Mouse (Mus musculus): Measurements from ENCODE around the gene Slc35b2. TPM values are rescaled to one million over a fixed set of nuclear protein-coding genes. Genes with fewer than 3 reads are reported as not detected.

The Slc35b2 gene
- polyA plus RNA-seq, 1 experiment from 2014 or later = 72.2 TPM

DNA sequence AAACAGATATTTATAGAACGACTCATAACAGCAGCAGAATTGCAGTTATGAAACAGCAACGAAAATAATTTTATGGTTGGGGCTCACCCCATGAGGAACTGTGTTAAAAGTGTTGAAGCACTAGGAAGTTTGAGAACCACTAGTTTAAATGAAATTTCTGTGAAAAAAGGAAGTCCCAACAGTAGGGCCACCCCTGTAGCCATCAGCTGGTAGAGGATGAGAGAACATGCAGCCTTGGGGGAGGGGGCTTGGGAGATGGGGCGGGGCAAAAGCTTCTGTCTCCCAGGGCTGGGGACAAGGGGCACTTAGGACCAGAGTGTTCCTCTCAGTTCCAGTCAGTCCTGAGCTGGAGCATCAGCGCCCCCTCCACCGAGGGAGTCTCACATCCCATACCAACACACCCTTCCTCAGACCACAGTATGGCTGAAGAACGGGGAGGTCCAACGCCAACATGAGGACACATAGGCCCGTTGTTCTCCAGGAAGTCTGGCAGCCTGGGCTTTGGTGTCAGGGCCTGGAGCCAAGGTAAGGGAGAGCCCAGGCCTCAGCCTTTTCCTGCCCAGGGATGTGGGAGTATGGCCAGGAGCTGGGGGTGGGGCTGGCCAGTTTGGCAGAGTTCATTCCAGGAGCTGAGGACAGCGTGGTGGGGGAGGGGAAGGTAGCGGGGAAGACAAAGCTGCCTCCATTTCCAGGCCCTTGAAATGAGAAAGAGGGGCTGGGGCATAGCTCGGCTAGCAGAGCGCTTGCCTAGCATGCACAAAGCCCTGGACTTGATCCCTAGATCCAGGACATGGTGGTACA is 20.6 kb downstream of the Slc35b2 start:
- H3K9ac ChIP-seq (replicated peaks; ENCODE audit: low read depth, low read length) = no peak overlapping the region
- no peaks in the 10 kb centered on the region for H3K36me3 ChIP-seq (ENCODE audit: control insufficient read depth, insufficient read depth, low read length)
- no peak overlapping the region for H3K4me2 ChIP-seq (ENCODE audit: low read depth, low read length)

DNA sequence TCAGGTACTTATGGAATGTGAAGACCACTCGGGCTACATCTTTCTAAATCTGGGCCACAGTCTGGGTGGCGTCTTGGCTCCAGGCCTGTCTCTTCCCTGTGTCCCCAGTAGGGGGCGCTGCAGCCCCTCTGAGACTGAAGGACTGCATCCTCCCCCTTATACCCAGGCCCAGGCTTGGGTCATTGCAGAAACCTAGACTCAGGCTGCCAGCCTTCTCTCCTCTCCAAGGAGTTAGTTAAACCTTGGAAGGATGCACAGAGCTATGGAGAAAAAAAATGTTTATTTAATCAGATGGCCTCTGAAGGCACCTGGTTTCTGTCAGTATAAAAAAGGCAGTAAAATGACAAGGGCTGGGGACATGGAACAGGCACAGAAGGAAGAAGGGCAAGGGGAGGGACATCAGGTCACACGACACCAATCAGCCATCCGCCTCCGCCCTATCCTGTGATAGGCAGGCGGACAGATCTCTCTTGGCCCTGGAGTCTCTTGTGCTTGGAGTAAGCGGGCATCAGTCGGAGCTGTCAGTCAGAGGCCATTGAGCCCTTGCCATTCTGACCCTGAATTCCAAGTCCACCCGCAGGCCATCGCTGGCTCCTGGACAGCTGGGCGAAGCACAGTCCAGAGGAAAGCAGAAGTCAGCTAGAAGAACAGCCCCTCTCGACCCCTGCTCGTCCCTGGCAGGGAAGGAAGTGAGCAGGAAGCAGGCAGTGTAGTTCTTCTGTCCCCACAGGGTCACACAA is 21.4 kb downstream of the Slc35b2 start:
- Histone ChIP-seq H3K27me3 (ENCODE audit: control insufficient read depth, insufficient read depth, low read length) (no peaks in the 10 kb centered on the region), H3K4me2 (ENCODE audit: low read depth, low read length) (no peak overlapping the region), H3K9ac (replicated peaks; ENCODE audit: low read depth, low read length) (no peak overlapping the region), H3K4me3 (ENCODE audit: low read depth, low read length) (no peak overlapping the region), H3K9me3 (ENCODE audit: control insufficient read depth, low read length) (no peaks in the 10 kb centered on the region), H3K36me3 (ENCODE audit: control insufficient read depth, insufficient read depth, low read length) (no peaks in the 10 kb centered on the region), H3K27ac (ENCODE audit: low read depth, low read length) (peak overlapping the region; percentile 45; the same call in 1 of the 2 replicates), H3K4me1 (ENCODE audit: control insufficient read depth, insufficient read depth, low read length) (0 out of 2 replicates have a peak, but pooled peaks cover 3% of the 10 kb centered on the region)
- whole genome bisulfite sequencing = 28% methylated on average over 14 of the region's 14 CpGs
- peak; percentile 35 for ATAC-seq (ENCODE audit: low read depth)

More for the DNA sequence above, 20.6 kb downstream of the Slc35b2 start:
- Histone ChIP-seq H3K27me3 (ENCODE audit: control insufficient read depth, insufficient read depth, low read length) (no peaks in the 10 kb centered on the region), H3K9me3 (ENCODE audit: control insufficient read depth, low read length) (no peaks in the 10 kb centered on the region), H3K4me3 (ENCODE audit: low read depth, low read length) (no peak overlapping the region), H3K27ac (ENCODE audit: low read depth, low read length) (peak overlapping the region; percentile 45), H3K4me1 (ENCODE audit: control insufficient read depth, insufficient read depth, low read length) (0 out of 2 replicates have a peak, but pooled peaks cover 3% of the 10 kb centered on the region)
- WGBS = 49% methylated on average over 12 of the region's 12 CpGs
- peak; percentile 42 for ATAC-seq (ENCODE audit: low read depth)

DNA sequence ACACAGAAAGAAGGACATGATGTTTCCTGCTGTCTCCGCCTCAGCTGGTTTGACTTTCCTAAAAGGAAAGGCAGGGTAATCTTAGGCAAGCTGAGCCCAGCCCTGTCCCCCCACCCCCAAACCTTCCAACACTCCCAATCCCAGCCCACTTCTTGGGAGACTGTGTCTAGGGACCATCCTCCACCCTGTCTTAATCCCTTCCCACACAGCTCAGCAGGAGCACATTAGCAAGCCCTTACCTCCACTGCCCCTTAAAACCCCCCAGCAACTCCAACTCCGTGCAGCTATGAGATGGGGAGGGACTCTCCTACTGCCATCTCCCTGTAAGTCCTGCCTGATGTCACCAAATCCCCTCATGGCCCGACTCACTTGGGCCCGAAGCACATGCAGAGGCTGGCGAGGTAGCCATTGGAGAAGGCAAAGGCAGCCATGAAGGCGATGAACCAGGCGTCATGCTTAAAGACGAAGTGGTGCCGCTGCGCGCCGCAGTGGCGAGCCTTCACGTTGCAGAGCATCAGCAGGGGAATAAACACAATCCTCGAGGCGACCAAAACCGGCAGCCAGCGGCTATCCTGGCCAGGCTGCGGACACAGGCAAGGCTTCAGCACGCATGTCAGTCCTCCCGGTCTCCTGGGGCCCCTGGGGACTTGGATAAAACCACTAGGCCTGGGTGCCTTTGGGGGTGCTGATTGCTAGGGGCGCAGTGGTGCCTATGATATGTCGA is 22.2 kb downstream of the Slc35b2 start:
- Histone ChIP-seq H3K9me3 (ENCODE audit: control insufficient read depth, low read length) (no peaks in the 10 kb centered on the region), H3K4me2 (ENCODE audit: low read depth, low read length) (no peak overlapping the region), H3K27ac (ENCODE audit: low read depth, low read length) (no peak overlapping the region), H3K27me3 (ENCODE audit: control insufficient read depth, insufficient read depth, low read length) (no peaks in the 10 kb centered on the region), H3K4me1 (ENCODE audit: control insufficient read depth, insufficient read depth, low read length) (0 out of 2 replicates have a peak, but pooled peaks cover 3% of the 10 kb centered on the region), H3K4me3 (ENCODE audit: low read depth, low read length) (no peak overlapping the region), H3K9ac (replicated peaks; ENCODE audit: low read depth, low read length) (no peak overlapping the region), H3K36me3 (ENCODE audit: control insufficient read depth, insufficient read depth, low read length) (no peaks in the 10 kb centered on the region)
- no peak for ATAC-seq (ENCODE audit: low read depth)
- WGBS = 77% methylated on average over 23 of the region's 23 CpGs

DNA sequence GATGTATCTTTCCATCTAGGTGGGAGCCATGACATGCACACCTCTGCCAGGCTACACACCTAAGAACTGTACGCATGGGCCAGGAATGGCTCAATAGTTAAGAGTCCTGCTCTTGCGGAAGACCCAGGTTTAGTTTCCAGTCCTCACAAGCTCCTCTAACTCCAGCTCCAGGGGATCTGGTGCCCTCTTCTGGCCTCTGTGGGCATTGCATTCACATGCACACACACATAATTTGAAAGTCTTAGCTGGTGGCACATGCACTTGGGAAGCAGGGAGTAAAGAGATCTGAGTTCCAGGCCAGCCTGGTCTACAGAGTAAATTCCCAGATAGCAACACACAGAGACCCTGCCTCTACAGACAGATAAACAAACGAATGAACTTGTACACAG is 22.8 kb downstream of the Slc35b2 start:
- Histone ChIP-seq H3K4me3 (ENCODE audit: low read depth, low read length) (no peak overlapping the region), H3K4me2 (ENCODE audit: low read depth, low read length) (no peak overlapping the region), H3K27ac (ENCODE audit: low read depth, low read length) (no peak overlapping the region), H3K36me3 (ENCODE audit: control insufficient read depth, insufficient read depth, low read length) (no peaks in the 10 kb centered on the region), H3K9me3 (ENCODE audit: control insufficient read depth, low read length) (no peaks in the 10 kb centered on the region), H3K9ac (replicated peaks; ENCODE audit: low read depth, low read length) (no peak overlapping the region), H3K27me3 (ENCODE audit: control insufficient read depth, insufficient read depth, low read length) (no peaks in the 10 kb centered on the region), H3K4me1 (ENCODE audit: control insufficient read depth, insufficient read depth, low read length) (0 out of 2 replicates have a peak, but pooled peaks cover 3% of the 10 kb centered on the region)
- 100% methylated on average over 3 of the region's 3 CpGs for WGBS
- no peak for ATAC-seq (ENCODE audit: low read depth)

DNA sequence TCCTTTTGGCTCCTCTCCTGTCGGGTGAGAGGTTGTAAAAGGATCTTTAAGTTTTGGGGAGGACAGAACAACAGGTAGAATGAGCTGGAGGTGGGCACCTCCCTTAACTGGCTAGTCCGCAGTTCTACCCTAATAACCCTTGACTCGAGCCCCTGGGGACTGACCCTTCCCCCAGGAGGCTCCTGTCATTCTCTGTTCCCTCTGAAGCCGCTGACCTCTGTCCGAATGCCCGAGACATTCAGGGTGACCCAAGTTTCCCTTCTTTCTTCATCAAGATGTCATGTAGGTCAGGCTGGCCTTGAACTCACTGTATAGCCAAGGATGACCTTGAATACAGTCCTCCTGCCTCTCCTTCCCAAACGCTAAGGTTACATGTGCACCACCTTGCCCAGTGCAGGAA is 24.7 kb downstream of the Slc35b2 start:
- no peak for ATAC-seq (ENCODE audit: low read depth)
- Histone ChIP-seq H3K27me3 (ENCODE audit: control insufficient read depth, insufficient read depth, low read length) (no peaks in the 10 kb centered on the region), H3K9me3 (ENCODE audit: control insufficient read depth, low read length) (no peaks in the 10 kb centered on the region), H3K27ac (ENCODE audit: low read depth, low read length) (no peak overlapping the region), H3K36me3 (ENCODE audit: control insufficient read depth, insufficient read depth, low read length) (no peaks in the 10 kb centered on the region), H3K4me3 (ENCODE audit: low read depth, low read length) (no peak overlapping the region), H3K4me2 (ENCODE audit: low read depth, low read length) (no peak overlapping the region), H3K9ac (replicated peaks; ENCODE audit: low read depth, low read length) (no peak overlapping the region), H3K4me1 (ENCODE audit: control insufficient read depth, insufficient read depth, low read length) (peaks cover 9% of the 10 kb centered on the region; the same call in 1 of the 2 replicates)
- WGBS = 89% methylated on average over 7 of the region's 7 CpGs

DNA sequence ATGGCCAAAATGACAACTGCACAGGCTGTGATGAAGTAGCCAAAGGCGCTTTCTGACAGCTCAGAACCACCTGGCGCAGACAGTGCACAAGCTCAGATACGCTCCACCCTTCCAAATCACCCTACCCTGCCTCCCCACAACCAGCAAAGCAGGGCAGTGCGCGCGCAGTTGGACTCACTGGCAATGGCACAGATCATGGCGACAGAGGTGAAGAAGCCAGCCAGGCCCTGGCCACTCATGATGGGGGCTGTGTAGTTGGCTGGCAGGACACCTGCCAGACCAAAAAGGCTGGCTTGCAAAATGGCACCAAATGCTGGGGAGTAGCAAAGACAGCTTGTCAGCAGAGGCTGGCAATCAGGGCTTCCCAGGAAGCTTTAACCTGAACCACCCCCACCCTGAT is 25.6 kb downstream of the Slc35b2 start:
- Histone ChIP-seq H3K4me1 (ENCODE audit: control insufficient read depth, insufficient read depth, low read length) (peaks cover 11% of the 10 kb centered on the region), H3K4me2 (ENCODE audit: low read depth, low read length) (no peak overlapping the region), H3K9me3 (ENCODE audit: control insufficient read depth, low read length) (no peaks in the 10 kb centered on the region), H3K27me3 (ENCODE audit: control insufficient read depth, insufficient read depth, low read length) (no peaks in the 10 kb centered on the region), H3K36me3 (ENCODE audit: control insufficient read depth, insufficient read depth, low read length) (no peaks in the 10 kb centered on the region), H3K27ac (ENCODE audit: low read depth, low read length) (no peak overlapping the region), H3K9ac (replicated peaks; ENCODE audit: low read depth, low read length) (no peak overlapping the region), H3K4me3 (ENCODE audit: low read depth, low read length) (no peak overlapping the region)
- WGBS = 98% methylated on average over 7 of the region's 7 CpGs
- ATAC-seq (ENCODE audit: low read depth) = no peak

DNA sequence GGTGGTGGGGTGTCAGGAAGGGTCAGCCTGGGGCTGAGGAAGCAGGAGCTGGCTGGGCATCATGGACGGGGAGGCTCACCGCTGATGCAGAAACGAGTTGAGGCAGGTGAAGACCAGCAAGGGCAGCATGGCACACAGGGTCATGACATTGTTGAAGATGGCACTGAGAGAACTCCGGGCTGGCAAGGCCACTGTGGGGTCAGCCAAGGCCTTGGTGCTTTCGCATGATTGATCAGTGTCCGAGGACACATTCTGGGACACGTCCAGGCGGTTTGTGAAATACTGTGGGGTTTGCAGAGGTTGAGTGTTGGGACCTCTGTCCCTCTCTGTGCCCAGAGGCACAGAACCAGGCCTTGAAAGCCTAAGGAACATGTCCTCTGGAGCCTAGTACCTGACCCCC is 26.2 kb downstream of the Slc35b2 start:
- 94% methylated on average over 8 of the region's 8 CpGs for WGBS
- no peaks in the 10 kb centered on the region for H3K27me3 ChIP-seq (ENCODE audit: control insufficient read depth, insufficient read depth, low read length)
- H3K36me3 ChIP-seq (ENCODE audit: control insufficient read depth, insufficient read depth, low read length) = no peaks in the 10 kb centered on the region
- H3K4me1 ChIP-seq (ENCODE audit: control insufficient read depth, insufficient read depth, low read length) = peaks cover 14% of the 10 kb centered on the region
- ATAC-seq (ENCODE audit: low read depth) = no peak
- no peak overlapping the region for H3K4me3 ChIP-seq (ENCODE audit: low read depth, low read length)
- no peak overlapping the region for H3K9ac ChIP-seq (replicated peaks; ENCODE audit: low read depth, low read length)
- no peak overlapping the region for H3K4me2 ChIP-seq (ENCODE audit: low read depth, low read length)
- no peaks in the 10 kb centered on the region for H3K9me3 ChIP-seq (ENCODE audit: control insufficient read depth, low read length)
- no peak overlapping the region for H3K27ac ChIP-seq (ENCODE audit: low read depth, low read length)

DNA sequence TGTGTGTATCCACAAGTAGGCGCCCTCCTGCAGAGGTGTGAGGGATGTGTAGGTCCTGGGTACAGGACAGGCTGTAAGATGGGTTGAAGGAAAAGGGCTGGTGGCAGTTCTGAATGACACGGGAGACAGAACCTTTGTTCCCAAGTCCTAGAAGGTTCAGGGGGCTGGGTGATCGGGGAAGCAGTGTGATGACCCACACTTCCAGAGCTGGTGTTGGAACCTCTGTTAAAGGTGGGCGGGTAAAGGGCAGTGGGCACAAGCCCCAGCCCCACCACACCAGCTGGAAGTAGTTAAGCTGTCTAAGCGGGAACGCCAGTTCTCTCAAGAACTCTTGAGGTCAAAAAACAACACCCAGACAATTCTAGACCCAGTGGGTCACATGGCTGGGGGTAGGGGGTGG is 26.7 kb downstream of the Slc35b2 start:
- no peaks in the 10 kb centered on the region for H3K27me3 ChIP-seq (ENCODE audit: control insufficient read depth, insufficient read depth, low read length)
- no peaks in the 10 kb centered on the region for H3K9me3 ChIP-seq (ENCODE audit: control insufficient read depth, low read length)
- H3K4me1 ChIP-seq (ENCODE audit: control insufficient read depth, insufficient read depth, low read length) = peaks cover 18% of the 10 kb centered on the region
- H3K4me2 ChIP-seq (ENCODE audit: low read depth, low read length) = no peak overlapping the region
- H3K27ac ChIP-seq (ENCODE audit: low read depth, low read length) = no peak overlapping the region
- H3K9ac ChIP-seq (replicated peaks; ENCODE audit: low read depth, low read length) = no peak overlapping the region
- 84% methylated on average over 6 of the region's 6 CpGs for WGBS
- H3K4me3 ChIP-seq (ENCODE audit: low read depth, low read length) = no peak overlapping the region
- no peaks in the 10 kb centered on the region for H3K36me3 ChIP-seq (ENCODE audit: control insufficient read depth, insufficient read depth, low read length)
- ATAC-seq (ENCODE audit: low read depth) = no peak
